Mouse (Mus musculus): ENCODE data around the gene Cd22. TPM values are rescaled to one million over a fixed set of nuclear protein-coding genes. Genes with fewer than 3 reads are reported as not detected.
A peak's percentile ranks its signal among the peaks of the same experiment; 100 is the strongest.
"Not testable (repeated sequence)": the region's sequence is repeated elsewhere in the genome, so short reads cannot be mapped to it uniquely, and the experiment has no call there.

The Cd22 gene
- 1 to 10 TPM in 1 of 4 experiments, under 1 TPM in 3; 0.52 to 1.0 (median 0.71) TPM for total RNA-seq (2022)

DNA sequence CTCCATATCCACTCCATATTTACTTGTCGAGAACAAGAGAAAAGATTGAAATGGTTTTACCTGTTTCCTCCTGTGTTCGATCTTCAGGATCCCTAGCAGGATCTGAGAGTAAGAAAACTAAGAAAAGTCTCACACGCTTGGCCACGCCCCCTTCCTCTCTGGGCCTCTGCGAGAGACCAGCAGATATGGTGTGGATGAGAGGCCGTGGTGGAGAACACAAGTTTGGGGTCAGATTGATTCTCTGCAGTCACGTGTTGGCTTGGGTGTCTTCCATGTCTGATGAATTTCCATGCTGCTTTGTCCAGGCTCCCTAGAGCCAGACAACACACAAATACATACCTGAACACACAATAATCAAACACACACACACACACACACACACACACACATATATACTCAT lies at the start of gene Cd22:
Gene Cd22 (minus strand): TSS at position 167 of the 400 bp plus-strand sequence.
- no peak for DNase-seq (ENCODE audit: low spot score)

DNA sequence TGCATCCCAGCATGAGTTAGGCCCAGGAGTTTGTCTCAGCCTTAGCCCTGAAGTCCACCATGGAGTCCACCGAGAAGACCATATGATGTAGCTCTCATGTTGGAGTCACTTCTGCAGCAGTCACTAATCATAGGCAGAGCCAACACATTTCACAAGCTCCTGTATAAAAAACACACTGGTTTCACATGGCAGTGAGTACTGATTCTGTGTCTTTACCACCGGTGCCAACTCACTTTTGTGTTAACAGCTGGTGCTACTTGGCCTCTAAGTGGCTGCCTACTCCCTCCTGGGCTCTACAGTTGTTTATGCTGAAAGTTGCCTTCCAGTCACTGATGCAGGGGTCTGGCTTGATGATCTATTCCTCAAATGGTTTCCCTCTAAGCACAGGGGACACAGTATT lies 44.4 kb upstream of the Cd22 start, which contains the start of gene Hamp2:
Gene Hamp2 (minus strand): TSS at position 101 of the 400 bp plus-strand sequence.
- not testable (repeated sequence) for DNase-seq (ENCODE audit: low spot score)

DNA sequence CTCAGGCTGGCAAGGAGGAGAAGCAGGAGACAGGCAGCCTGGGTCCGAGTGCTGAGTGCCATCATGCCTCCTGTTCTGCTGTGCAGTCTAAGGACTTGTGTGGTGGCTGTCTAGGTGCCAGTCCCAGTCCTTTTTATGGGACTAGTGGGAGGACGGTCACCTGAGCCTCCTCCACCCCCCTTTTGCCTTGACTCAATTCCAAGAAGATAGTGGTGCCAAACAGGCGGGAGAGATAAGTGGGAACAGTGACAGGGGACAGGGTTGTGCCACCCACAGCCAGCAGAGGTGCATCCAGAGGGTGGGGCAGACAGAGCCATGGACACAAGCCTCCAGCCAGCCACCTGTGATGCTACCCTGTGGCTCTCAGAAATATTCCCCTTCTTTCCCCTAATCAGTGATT lies 43.9 kb upstream of the Cd22 start:
- no peak for DNase-seq (ENCODE audit: low spot score)

DNA sequence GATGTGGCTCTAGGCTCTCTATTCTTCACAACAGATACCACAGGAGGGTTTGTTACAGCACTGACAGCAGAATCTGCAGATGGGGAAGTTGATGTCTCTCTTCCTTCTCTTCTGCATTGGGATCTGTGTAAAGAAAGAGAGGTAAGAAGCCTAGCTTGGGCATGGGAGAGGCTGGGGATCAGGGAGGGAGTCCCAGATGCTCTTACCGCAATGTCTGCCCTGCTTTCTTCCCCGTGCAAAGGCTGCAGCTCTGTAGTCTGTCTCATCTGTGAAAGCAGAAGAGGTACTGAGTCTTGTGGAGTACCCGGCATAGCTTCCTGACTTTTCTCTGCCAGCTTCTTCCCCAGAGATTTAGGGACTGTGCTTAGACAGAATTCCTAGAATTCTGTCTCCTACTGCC lies 42.3 kb upstream of the Cd22 start:
- DNase-seq (ENCODE audit: low spot score) = not testable (repeated sequence)

DNA sequence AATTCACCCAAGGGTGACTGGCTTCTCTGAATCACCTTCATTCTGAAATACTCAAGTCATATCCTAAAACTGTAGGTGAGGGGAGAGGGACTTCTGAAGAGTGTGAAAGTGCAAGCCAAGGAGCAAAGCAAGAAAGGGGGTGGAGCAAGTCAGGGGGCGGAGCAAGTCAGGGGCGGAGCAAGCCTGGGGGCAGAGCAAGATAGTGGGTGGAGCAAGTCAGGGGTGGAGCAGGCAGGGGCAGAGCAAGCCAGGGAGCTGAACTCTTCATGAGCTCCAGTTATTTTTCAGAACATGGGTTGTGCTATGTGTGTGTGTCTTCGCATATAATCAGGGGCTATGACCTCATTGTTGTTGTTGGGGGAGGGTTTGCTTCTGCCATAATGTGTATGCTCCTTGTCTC lies 40.1 kb upstream of the Cd22 start:
- DNase-seq (ENCODE audit: low spot score) = no peak

DNA sequence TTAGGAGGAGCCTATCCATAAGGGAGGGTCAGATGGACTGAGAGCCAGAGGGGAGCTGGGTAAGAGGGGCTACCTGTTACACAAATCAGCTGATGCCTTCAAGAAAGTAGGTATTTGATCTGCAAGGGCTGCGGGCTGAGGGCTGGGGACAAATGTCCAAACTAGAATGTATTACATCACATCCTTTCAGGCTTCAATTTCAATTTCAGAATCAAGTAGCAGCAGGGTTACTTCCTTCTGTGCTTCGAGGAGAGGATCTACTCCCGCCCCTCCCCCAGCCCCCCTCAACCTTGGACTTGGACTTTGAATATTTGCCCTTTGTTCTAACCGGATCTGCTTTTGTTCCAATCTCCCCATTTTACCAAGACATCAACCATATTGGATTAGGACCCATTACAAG lies 37.1 kb upstream of the Cd22 start:
- no peak for DNase-seq (ENCODE audit: low spot score)

DNA sequence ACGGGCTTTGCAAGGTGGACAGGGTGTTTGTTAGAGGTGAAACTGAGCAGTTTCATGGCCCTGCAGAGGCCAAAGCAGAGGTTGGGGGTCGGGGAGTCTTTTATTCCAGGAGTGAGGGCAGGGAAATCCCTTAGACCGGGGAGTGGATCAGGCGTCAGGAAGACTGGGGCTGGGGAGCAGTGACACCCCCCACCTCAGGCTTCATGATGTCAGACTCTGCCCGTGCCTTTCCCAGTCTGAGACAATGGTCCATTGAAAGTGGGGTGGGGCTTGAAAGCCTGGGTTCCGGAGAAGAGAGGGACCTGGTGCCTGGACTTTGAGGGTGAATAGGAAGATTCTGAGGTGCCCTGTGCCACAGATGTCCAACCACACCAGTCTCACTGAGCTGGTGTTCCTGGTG lies 36.6 kb upstream of the Cd22 start:
- DNase-seq (ENCODE audit: low spot score) = no peak

DNA sequence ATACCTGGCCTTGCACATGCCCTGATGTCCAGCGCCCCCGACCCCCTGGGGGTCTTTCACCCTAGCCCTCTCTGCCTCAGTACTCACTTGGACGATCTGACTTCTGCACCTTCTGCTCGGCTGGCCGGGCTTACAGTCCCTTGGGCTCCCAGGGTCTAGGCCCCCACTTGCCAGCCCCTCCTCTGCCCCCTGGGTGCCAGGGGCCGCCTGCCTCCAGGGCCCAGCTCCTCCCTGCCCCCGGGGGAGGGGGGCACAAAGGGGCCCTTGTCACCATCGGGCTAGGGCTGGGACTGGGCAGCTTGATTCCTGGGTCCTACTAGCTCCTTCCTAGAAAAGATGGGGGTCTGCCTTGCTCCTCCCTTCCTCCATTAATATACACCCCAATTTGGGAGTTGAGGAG lies 34.6 kb upstream of the Cd22 start, which contains the start of gene Mag:
Gene Mag (minus strand): TSS at position 142 of the 400 bp plus-strand sequence.
- no peak for DNase-seq (ENCODE audit: low spot score)

DNA sequence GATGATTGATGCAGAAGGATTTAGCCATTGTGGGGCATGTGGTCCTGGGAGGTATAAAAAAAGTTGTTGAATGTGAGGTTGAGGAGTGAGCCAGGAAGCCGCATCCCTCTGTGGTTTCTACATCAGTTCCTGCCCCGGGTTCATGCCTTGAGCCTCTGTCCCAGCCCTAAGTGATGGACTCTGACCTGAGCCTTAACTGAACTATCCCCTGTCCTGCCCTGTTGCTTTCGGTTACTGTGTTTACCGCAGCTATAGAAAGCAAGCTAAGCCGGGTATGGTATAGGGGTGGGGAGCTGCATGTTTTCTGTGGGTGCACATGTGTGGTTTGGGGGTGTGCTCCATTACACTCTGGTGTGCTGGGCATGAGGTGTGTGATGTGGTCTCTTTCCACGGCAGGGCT lies 29.6 kb upstream of the Cd22 start:
- DNase-seq (ENCODE audit: low spot score) = no peak

DNA sequence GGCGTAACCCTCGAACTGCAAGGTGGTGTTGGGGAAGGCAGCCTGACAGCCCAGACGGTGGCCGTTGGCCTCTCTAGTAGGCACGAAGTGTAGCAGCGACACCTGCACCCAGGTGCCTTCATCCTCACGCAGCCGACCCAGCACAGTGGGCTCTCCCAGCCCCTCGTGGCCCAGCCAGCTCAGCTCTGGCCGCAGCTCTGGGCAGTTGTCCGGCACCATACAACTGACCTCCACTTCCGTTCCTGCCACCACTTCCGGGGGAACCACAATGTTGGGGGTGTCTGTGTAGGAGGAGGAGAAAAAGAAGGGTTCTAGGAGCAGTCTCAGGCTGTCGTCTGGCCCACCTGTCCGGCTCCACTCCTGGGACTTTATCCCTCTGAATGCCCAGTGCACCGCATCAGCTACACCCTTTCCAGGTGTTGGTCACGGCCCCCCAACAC lies 28.9 kb upstream of the Cd22 start:
- DNase-seq (ENCODE audit: low spot score) = no peak

DNA sequence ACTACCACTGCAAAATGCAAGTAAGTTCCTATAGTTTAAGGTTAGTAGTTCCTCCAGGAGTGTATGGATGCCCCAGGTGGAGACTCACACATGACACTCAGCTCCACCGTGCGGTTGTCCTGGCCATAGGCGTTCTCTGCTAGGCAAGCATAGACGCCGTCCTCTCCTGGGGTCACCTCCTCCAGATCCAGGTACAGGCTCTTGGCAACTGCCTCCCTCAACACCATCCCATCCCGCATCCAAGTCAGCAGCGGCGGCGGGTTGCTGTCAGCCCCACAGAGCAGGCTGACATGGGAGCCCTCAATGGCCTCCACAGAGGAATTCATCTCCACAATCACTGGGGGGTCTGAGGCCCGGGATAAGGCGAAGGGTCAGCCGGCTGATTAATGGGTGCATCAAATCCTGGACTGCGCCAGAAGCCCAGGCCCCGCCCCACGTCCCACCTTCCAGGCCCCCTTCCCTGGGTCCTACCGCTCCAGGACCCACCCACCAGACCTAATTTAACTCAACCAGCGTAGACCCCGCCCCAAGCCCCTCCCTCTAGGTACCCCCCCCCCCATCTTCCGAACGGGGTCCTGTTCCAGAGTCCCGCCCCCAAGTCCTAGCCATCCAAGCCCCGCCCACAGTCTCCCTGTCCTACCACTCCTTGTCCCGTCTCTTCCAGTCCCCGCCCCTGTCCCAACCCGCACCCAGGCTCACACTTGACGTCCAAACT lies 28.3 kb upstream of the Cd22 start:
- DNase-seq (ENCODE audit: low spot score) = no peak

DNA sequence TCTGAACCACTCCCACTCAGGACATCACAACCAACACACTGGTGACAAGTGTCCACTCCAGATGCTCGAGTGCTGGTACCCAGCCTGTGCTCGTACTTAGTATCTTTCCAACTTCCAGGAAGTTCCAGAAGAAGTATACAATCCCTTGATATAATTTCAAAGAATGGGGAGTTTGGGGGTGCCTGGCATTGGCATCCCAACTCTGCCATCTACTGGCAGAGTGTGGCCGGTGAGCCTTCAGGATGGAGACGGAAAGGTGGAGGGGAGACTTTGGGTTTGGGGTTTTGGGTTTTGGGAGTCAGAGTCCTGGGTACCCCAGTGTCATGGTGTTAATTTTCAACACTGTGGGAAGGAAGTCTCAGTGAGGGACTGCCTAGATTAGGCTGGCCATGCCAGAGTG lies 23.9 kb upstream of the Cd22 start:
- DNase-seq (ENCODE audit: low spot score) = no peak

DNA sequence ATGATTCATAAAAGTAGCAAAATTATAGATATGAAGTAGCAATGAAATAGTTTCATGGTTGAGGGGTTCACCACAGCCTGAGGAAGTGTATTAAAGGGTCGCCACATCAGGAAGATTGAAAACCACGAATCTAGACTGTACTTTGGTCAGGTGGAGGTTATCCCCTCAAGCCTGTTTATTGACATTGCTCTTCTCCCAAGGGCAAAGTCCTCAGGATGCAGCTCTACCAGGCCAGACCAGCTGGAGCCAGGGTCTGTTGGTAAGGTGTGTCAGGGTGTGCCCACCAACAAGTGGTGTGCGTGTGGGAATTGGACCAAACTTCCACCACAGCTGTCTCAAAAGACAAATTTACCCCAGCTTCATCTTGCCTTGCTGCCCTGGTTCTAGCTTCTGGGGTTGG lies 15.1 kb upstream of the Cd22 start:
- no peak for DNase-seq (ENCODE audit: low spot score)

DNA sequence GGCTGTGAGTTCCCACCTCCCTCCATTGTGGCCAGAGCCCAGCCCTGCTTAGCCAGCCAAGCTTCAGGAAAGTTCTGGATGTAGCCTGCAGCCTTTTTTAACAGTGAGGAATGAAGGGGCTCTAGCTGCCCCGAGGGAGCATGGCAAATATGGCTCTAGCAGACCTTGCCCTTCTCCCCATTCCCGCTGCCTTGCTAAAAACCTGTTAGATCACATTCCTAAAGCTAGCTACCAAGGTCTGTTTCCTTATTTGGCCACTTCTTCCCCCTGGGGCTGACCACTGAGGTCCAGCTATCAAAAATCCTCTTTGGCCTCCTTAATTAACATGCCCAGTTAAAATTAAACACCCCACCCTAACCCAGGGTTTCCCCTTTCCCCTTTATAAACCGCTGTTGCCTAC lies 12.4 kb upstream of the Cd22 start:
- no peak for DNase-seq (ENCODE audit: low spot score)

DNA sequence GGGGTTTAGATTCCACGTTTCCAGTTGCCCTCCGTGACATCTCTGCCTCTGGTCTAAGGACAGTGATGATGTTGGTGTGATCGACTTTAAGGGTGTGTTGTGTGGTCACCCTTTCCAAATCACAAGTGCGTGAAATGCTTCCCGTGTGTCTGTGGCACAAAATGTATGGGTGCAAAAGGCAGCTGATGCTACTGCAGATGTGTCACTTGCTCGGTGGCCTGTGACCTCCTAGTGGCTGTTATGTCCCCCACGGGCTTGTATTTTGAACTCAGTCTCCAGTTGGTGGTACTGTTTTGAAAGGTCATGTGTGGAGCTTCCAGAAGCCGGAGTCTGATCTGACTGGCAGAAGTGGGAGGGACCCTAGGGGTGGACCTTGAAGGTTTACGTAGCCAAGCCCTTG lies 11.6 kb upstream of the Cd22 start:
- no peak for DNase-seq (ENCODE audit: low spot score)

DNA sequence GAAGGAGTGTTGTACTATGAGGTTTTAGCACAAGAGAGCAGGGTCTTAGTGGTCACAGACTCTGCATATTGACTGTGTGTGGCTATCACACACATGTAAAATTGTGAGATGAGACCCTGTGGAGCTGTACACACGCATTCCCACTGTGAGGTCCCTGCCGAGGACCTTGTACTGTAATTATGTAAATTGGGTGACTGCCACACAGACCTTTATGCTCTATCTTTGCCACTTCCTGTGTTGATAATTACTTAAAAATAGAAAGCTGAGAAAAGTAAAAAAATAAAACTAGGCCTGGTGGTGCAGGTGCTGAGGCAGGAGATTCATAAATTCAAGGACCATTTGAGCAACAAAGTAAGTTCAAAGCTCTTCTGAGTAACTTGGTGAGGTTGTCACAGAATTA lies 10.5 kb upstream of the Cd22 start:
- no peak for DNase-seq (ENCODE audit: low spot score)

DNA sequence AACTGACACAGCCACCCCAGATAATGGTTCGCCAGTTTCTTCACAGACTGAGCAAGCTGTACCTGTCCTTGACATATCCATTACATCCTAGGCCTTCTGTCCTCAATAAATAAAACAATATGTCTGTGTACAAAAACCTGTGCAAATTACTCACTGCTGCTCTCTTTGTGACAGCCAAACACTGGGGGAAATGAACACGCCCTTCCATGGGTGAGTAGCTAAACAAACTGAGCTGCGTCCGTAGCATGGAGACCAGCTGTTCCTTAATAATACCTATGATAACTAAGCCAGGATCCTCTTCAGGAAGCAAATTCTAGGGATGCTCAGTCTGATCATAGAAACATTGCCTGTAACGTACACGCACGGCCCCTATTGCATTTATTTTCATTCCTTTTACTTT lies 8.6 kb upstream of the Cd22 start:
- DNase-seq (ENCODE audit: low spot score) = no peak

DNA sequence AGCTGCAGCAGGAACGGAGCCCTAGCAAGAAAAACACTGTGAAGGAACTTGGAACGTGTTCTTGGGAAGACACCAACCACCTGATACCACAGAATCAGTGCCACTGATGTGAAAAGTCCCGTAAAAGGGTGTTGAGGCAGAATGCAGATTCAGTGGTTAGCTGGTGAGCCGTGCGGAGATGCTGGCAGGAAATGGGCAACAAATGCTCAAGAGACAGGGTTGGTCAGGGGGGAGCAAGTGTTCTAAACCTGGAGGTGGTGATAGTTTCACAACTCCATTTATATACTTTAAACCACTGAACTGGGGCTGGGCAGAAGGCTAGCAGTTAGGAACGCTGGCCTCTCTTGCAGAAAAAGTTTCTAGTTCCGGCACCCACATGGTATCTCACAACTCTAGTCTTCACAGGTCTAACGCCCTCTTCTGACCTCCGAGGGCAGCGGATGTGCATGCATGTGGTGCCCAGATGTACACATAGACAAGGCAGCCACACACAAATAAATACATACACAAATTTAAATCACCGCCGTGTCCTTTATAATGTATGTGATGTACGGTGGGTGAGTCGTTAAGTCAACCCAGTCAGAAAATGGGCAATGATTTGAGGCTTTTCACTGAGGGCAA lies 7.5 kb upstream of the Cd22 start:
- peak; percentile 4 for DNase-seq (ENCODE audit: low spot score)

DNA sequence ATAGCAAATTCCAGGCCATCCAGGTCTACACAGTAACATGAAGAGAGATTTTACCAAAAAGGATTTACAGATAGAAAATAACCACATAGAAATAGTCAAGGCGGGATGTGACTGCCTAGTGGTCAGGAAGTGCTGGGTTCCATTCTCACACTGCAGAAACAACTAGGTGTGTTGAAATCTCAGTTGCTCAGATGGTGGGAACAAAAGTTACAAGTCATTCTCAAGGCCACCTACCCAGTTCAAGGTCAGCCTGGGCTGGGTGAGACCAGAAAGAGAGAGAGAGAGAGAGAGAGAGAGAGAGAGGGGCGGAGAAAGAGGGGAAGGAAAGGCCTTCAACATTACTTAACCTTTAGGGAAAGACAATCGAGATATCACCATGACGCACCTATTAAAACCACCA lies 6.7 kb upstream of the Cd22 start:
- no peak for DNase-seq (ENCODE audit: low spot score)

DNA sequence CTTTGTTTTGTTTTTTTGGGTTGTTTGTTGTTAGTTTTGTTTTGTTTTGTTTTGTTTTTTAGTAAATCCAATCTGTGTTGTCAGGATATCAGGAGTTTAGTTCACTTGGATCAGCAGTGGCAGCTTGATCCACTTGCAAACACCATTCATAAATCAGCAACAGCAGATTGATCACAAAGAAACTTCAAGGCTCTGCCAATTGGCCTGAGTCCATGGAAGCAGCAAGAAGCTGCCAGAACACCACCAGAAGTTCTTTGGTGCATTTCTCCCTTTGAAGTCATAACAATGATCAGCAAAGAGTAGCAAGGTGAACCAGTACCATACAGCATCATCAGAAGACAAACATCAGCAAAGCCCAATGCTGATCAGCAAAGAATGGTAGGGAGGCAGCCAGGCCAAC lies 3.9 kb upstream of the Cd22 start:
- no peak for DNase-seq (ENCODE audit: low spot score)

DNA sequence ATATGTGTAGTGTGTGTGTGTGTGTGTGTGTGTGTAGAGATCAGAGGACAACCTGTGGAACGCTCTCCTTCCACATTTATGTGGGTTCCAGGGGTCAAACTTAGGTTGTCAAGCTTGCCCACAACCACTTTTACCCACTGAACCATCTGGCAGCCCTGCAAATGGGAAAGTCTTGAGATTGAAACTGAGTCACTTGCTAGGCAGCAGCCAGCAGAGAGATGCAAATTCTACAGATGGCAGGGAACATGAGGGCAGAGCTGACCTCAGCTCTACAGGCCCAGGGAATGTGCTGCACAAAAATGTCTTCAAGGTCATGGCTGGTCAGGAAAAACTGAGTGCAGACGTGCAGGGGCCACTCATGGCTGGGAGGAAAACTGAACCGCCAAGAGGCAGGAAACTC lies 1.2 kb upstream of the Cd22 start:
- no peak for DNase-seq (ENCODE audit: low spot score)

DNA sequence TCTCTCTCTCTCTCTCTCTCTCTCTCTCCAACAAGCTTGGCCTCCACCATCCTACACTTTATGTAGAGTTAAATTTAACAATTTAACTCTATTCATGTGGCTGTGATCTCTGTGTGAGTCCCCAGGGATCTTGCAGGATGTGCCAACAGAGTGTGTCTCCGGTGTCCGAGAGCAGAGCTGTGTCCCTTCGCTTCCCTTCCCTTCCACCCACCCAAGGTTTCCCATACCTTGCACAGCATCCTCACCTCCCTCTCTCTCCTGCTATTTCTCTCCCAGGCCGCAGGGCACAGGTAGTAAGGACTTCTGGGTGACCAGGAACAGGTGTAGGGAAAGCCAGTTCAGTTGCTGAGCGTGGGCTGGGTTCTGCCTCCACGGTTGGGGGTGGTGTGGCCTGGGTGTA lies 1.2 kb downstream of the Cd22 start:
- no peak for DNase-seq (ENCODE audit: low spot score)

DNA sequence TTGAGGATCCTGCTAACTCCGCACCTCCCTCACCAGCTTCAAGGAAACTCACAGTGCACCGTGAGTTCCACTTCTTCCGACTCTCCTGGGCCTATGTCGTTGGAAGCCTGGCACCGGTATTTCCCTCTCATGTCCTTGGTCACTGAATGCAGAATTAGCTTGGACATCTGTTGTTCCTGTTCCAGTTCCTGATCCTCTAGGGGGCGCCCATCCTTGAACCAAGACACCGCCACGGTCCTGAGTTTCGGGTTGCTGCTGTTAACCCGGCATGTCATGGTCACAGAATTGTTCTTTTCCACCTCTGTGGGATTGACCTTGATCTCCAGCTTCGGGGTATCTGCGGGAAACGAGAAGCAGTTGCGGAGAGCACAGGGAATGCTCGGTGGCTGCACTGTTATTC lies 7.1 kb downstream of the Cd22 start:
- DNase-seq (ENCODE audit: low spot score) = peak; percentile 53

DNA sequence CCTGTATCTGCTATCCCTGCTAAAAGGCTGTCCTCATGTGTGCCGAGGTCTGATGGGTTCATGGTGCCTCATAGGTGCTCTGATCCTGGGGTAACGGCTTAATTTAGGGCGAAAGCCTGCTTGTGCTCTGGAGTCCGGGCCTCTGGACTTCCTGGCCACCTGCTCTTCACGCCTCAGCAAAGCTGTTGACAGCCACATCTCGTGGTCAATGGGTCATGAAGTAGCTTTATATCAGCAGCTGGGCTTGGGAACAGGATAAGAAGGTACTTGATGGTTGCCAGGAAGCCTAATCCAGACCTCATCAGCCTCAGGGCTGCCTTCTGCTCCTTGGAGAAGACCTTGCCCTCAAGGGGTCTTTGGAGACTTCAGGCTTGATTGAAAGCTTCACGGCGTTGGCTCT lies 16.8 kb downstream of the Cd22 start:
- DNase-seq (ENCODE audit: low spot score) = no peak
